Mouse (Mus musculus) midbrain, embryonic 11.5 days (tissue): Measurements from ENCODE around the gene Atp2a2. TPM values are rescaled to one million over a fixed set of nuclear protein-coding genes. Genes with fewer than 3 reads are reported as not detected.

Source experiments
- ATAC-seq: fragments of 200-750 bp; cut with Nextera tagmentation; 2 replicates; pipeline ENCODE4 v1.8.0; 2017; ENCODE audit warnings: moderate TSS enrichment, moderate library complexity; ENCODE audit not compliant: low FRiP score
- DNase-seq: peaks from one replicate; pipeline ENCODE4 v3.0.0; 2015; ENCODE audit warnings: low spot score; ENCODE audit errors: missing footprints
- H3K27ac ChIP-seq: fragments of 300-500 bp; sonication (generic); 2 replicates; pipeline ENCODE4 v1.5.1; 2014; ENCODE audit warnings: low read depth, low read length
- H3K27me3 ChIP-seq: fragments of 300-500 bp; sonication (generic); 2 replicates; pipeline ENCODE4 v1.6.1; 2014; ENCODE audit warnings: mild to moderate bottlenecking, low read length, moderate library complexity, mixed read lengths; ENCODE audit not compliant: control insufficient read depth, insufficient read depth
- H3K36me3 ChIP-seq: fragments of 300-500 bp; sonication (generic); 2 replicates; pipeline ENCODE4 v1.6.1; 2014; ENCODE audit warnings: mild to moderate bottlenecking, low read length, moderate library complexity, mixed read lengths; ENCODE audit not compliant: control insufficient read depth, insufficient read depth
- H3K4me1 ChIP-seq: fragments of 300-500 bp; sonication (generic); 2 replicates; pipeline ENCODE4 v1.6.1; 2014; ENCODE audit warnings: low read length; ENCODE audit not compliant: control insufficient read depth, insufficient read depth
- H3K4me2 ChIP-seq: fragments of 300-500 bp; sonication (generic); 2 replicates; pipeline ENCODE4 v1.6.1; 2014; ENCODE audit warnings: mild to moderate bottlenecking, moderate library complexity
- H3K4me3 ChIP-seq: fragments of 300-500 bp; sonication (generic); 2 replicates; pipeline ENCODE4 v1.5.1; 2014; ENCODE audit warnings: low read depth, low read length
- H3K9ac ChIP-seq: fragments of 300-500 bp; sonication (generic); 2 replicates; pipeline ENCODE4 v1.6.1; 2014; ENCODE audit warnings: low read length
- H3K9me3 ChIP-seq: fragments of 300-500 bp; sonication (generic); 2 replicates; pipeline ENCODE4 v1.6.1; 2016; ENCODE audit warnings: low read length; ENCODE audit not compliant: control insufficient read depth
- whole genome bisulfite sequencing: fragments of 180-500 bp; shearing (Covaris S2); extraction: QIAGEN DNeasy Blood & Tissue Kit; methylation state at CpG from one replicate; pipeline ENCODE4 v1.1.7; 2014; 5-methylcytosine and 5-hydroxymethylcytosine counted together
- polyA plus RNA-seq: library from polyadenylated mRNA; unstranded; fragments of >200 nt; fragmentation: Nextera tagmentation; extraction: Ambion mirVana; gene quantifications from 2 replicates; pipeline ENCODE4 v1.2.1, GENCODE M21; 2014

Gene Atp2a2
- polyA plus RNA-seq, 1 experiment from 2014 or later = 43.4 TPM

DNA sequence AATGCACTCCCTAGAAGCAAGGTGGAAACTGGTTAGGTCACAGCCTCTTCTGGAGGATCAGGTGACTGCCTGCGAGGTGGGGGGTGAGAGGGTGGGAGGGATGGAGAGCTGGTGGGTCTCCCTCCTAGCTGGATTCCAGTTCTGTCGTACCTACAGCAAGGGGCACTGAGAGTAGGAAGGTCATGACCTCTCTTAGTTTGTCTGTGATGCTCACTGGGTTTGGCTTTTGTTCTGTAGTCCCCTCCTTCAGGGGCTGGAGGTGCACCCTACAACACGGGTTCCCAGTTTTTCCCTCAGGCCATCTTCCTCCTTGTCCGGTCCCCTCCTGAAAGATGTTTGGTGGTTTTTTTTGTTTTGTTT is 1.7 kb upstream of the Atp2a2 start:
- no peak overlapping the region for H3K27ac ChIP-seq
- WGBS = 25% methylated on average over 4 of the region's 4 CpGs
- H3K9ac ChIP-seq = no peak overlapping the region
- DNase-seq (no peak), ATAC-seq (no peak)
- H3K27me3 ChIP-seq = no peaks in the 10 kb centered on the region
- H3K36me3 ChIP-seq = no peaks in the 10 kb centered on the region
- no peak overlapping the region for H3K4me2 ChIP-seq
- peaks cover 13% of the 10 kb centered on the region for H3K4me1 ChIP-seq
- H3K4me3 ChIP-seq = no peak overlapping the region
- H3K9me3 ChIP-seq = no peaks in the 10 kb centered on the region; the same call in 1 of the 2 replicates

DNA sequence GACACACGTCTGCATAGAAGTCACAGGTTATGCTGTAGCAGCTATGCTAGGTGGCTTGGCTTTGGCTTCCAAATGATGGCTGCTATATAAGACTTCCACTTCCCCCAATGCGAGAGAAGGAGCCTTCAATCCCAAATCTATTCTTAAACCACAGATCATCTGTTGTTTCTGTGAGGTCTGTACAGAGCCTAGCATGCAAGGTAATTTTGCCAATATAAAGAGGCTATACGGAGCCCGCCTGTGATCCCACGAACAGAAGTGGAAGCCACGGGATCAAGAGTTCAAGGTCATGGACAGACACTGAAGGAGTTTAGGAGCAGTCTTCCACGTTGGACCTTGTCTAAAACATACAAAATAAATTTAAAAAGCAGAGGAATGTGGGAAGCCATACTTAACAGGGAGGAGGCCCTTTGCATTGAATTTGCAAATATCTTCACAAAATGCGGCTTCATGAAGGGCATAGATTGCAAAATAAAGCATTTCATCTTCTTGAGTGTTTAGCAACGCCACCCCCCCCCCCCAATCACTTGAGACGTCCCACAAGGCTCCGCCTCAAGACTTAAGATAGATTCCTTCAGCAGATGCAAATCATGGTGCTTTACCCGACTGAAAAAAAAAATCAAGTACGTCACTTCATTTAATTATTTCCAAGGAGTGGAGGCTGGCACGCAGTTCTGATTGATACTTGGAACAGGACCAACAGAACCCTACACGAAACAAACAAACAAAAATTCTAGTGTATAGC is 1.2 kb upstream of the Atp2a2 start:
- 36% methylated on average over 15 of the region's 15 CpGs for WGBS
- peak overlapping the region; percentile 80 for H3K9ac ChIP-seq
- peak overlapping the region; percentile 73 for H3K4me2 ChIP-seq
- DNase-seq (no peak), ATAC-seq (no peak; the same call in 1 of the 2 replicates)
- peak overlapping the region; percentile 94 for H3K4me3 ChIP-seq
- H3K36me3 ChIP-seq = no peaks in the 10 kb centered on the region
- H3K4me1 ChIP-seq = peaks cover 13% of the 10 kb centered on the region
- no peaks in the 10 kb centered on the region; the same call in 1 of the 2 replicates for H3K9me3 ChIP-seq
- no peaks in the 10 kb centered on the region for H3K27me3 ChIP-seq
- peak overlapping the region; percentile 98; the same call in 1 of the 2 replicates for H3K27ac ChIP-seq

DNA sequence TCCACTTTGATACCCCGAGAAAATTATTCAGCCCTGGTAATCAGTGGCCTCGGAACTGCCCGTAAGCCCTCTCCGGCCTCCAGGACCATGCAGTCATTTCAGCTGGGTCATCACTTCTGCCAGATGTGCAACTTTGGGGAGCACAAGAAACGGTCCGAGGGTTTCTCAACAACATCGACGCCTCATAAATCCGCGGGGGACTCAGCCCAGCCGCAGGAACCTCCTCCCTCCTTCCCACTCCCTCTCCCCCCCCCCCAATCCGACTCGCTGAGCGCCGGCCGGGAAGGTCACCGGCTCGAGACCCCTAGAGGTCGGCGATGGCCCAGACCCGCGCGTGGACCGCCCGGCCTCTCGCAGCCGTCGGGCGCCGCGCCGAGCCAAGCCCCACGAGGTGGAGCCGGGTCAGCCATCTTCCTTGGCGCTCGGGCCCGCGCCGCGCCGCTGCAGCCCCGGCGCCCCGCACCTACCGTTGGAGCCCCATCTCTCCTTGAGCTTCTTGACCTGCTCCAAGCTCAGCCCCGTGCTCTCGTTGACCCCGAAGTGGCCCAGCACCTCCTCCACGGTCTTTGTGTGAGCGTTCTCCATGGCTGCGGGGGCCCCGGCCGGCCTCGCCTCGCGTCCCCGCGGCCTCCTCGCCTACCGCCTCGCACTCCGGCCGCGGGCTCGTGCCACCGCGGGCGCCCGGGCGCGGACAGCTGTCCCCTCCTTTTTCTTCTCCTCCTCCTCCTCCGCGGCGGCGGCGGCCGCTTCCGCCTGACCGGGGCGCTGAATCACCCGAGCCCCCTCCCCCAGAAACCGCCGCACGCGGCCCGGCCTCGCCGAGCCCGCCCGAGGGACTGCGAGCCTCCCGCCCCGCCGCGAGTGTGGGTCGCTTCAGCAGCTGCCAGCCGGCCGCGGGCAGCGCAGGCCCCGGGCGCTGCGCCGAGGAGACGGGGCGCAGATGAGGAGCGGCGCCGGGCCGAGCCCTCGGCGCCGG is 636 bp downstream of the Atp2a2 start:
- no peaks in the 10 kb centered on the region; the same call in 1 of the 2 replicates for H3K9me3 ChIP-seq
- H3K4me1 ChIP-seq = peaks cover 13% of the 10 kb centered on the region
- peak overlapping the region; percentile 99 for H3K9ac ChIP-seq
- under 1% methylated on average over 107 of the region's 113 CpGs for WGBS
- H3K27ac ChIP-seq = peak overlapping the region; percentile 98
- ATAC-seq (peak; percentile 45), DNase-seq (peak; percentile 96)
- peak overlapping the region; percentile 61 for H3K4me2 ChIP-seq
- H3K36me3 ChIP-seq = 0 out of 2 replicates have a peak, but pooled peaks cover 2% of the 10 kb centered on the region
- H3K27me3 ChIP-seq = no peaks in the 10 kb centered on the region
- peak overlapping the region; percentile 94 for H3K4me3 ChIP-seq

GRCm38 (mm10) chr5:122500563-122500962 is 1.5 kb downstream of the Atp2a2 start:
- Histone ChIP-seq H3K36me3 (0 out of 2 replicates have a peak, but pooled peaks cover 2% of the 10 kb centered on the region), H3K4me3 (peak overlapping the region; percentile 94), H3K27ac (no peak overlapping the region), H3K27me3 (no peaks in the 10 kb centered on the region), H3K9me3 (no peaks in the 10 kb centered on the region), H3K4me1 (peaks cover 13% of the 10 kb centered on the region), H3K4me2 (peak overlapping the region; percentile 61), H3K9ac (peak overlapping the region; percentile 99)
- ATAC-seq (no peak), DNase-seq (no peak)
- whole genome bisulfite sequencing = 30% methylated on average over 5 of the region's 5 CpGs

DNA sequence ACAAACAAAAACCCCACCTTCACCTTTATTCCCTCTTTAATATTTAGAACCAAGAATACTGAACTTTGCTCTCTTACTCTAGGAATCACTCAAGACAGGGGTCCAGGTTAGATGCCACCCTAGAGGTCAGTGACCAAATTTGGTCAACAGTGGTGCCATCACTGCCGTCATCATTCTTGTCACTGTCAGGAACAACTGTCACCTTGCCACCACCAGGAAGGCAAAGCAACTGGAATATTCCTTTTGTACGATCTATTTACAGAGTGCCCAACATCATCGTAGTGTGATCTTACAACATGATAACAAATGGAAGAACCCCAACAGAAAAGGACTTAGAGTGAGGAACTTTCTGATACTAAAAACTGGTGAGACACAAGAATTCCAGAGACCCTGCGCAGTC is 1.9 kb downstream of the Atp2a2 start:
- no peak for ATAC-seq

DNA sequence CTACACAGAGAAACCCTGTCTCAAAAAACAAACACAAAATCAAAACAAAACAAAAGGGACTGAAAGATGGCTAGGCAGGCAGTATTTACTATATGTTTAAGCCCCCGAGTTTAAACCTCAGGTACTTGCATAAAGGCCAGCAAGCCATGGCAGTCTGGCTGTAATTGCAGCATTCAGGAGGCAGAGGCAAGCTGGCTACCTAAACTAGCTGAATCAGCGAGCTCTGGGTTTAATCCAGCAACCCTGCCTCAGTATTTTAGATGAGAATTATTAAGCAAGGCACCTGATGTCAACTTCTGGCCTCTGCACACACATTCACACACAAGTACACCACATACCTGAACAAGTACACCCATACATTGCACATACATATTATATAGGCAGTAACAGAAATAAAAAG is 4.0 kb downstream of the Atp2a2 start:
- no peak overlapping the region for H3K4me3 ChIP-seq
- peaks cover 13% of the 10 kb centered on the region for H3K4me1 ChIP-seq
- 0 out of 2 replicates have a peak, but pooled peaks cover 2% of the 10 kb centered on the region for H3K36me3 ChIP-seq
- no peak overlapping the region for H3K27ac ChIP-seq
- H3K4me2 ChIP-seq = no peak overlapping the region
- H3K9me3 ChIP-seq = no peaks in the 10 kb centered on the region
- DNase-seq = no peak
- no peak overlapping the region for H3K9ac ChIP-seq
- no peaks in the 10 kb centered on the region for H3K27me3 ChIP-seq
- ATAC-seq = no peak
- WGBS = 72% methylated on average over 2 of the region's 2 CpGs

More for the DNA sequence above, 1.9 kb downstream of the Atp2a2 start:
- Histone ChIP-seq H3K4me3 (peak overlapping the region; percentile 94), H3K4me1 (peaks cover 13% of the 10 kb centered on the region), H3K9me3 (no peaks in the 10 kb centered on the region), H3K36me3 (0 out of 2 replicates have a peak, but pooled peaks cover 2% of the 10 kb centered on the region), H3K27me3 (no peaks in the 10 kb centered on the region), H3K4me2 (peak overlapping the region; percentile 61), H3K27ac (no peak overlapping the region), H3K9ac (peak overlapping the region; percentile 29; the same call in 1 of the 2 replicates)
- WGBS = 62% methylated on average over 4 of the region's 4 CpGs
- no peak for DNase-seq

DNA sequence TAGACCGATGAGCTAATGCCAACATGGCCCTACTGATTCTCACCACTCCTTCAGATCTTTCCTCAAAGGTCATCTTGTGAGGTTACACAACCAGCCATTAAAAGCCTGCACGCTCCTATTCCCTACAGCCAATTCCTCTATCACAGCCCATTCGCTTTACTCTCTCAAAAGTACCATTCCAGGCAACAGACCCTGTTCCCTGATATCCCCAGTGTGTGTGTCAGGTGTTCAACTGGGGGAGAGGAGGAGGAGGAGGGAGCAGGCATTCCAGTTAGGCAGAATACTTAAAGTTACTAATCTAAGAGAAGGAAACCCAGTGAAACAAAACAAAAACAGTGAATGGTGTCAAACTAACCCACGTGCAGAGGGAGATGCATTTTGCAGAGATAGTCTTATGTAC is 5.0 kb downstream of the Atp2a2 start:
- no peak for ATAC-seq
- Histone ChIP-seq H3K27ac (no peak overlapping the region), H3K4me2 (no peak overlapping the region), H3K4me1 (peaks cover 8% of the 10 kb centered on the region), H3K27me3 (no peaks in the 10 kb centered on the region), H3K36me3 (0 out of 2 replicates have a peak, but pooled peaks cover 2% of the 10 kb centered on the region), H3K4me3 (no peak overlapping the region), H3K9me3 (no peaks in the 10 kb centered on the region), H3K9ac (no peak overlapping the region)
- WGBS = 91% methylated on average over 4 of the region's 4 CpGs
- no peak for DNase-seq

GRCm38 (mm10) chr5:122494449-122494848 is 7.6 kb downstream of the Atp2a2 start:
- WGBS = 93% methylated on average over 1 of the region's 1 CpGs
- H3K36me3 ChIP-seq = peaks cover 11% of the 10 kb centered on the region; the same call in 1 of the 2 replicates
- H3K4me1 ChIP-seq = no peaks in the 10 kb centered on the region; the same call in 1 of the 2 replicates

More at GRCm38 (mm10) chr5:122494449-122494848, 7.6 kb downstream of the Atp2a2 start:
- Histone ChIP-seq H3K27me3 (no peaks in the 10 kb centered on the region), H3K9ac (no peak overlapping the region), H3K4me2 (no peak overlapping the region), H3K27ac (no peak overlapping the region), H3K9me3 (no peaks in the 10 kb centered on the region), H3K4me3 (no peak overlapping the region)
- DNase-seq = no peak
- no peak for ATAC-seq
